Comparison of ENCODE assay signal across 9 mouse cellular contexts in genomic region chr7:144696764-144697704, GRCm38 (mm10). TPM values are rescaled to one million over a fixed set of nuclear protein-coding genes. Genes with fewer than 3 reads are reported as not detected.
DNase-seq lines count a peak whose midpoint lies in the region; ATAC-seq and TF ChIP-seq lines count a peak whose summit lies in the region.
"Had no signal": no experiment of that assay in that cellular context is flagged by ENCODE, and none has a peak within 500 bp of the region (broad histone marks: within the 10 kb centered on the region; RNA-seq: fewer than 3 reads in every experiment).

No protein-coding gene starts in this region.

- no peaks in the 10 kb centered on the region for H3K36me3 ChIP-seq in liver, postnatal 0 days (replicated peaks; ENCODE audit: insufficient read depth, low read length)
- H3K36me3 ChIP-seq in stomach, embryonic 15.5 days = no peaks in the 10 kb centered on the region
- H3K36me3 ChIP-seq: limb, embryonic 15.5 days had no signal

- TF ChIP-seq EP300 in liver, postnatal 0 days (IDR thresholded peaks at IDR 0.05; ENCODE audit: low read depth) = no peak

- no peak overlapping the region for H3K27ac ChIP-seq in liver, postnatal 0 days (ENCODE audit: low read depth)
- peak overlapping the region; percentile 32; the same call in 1 of the 2 replicates for H3K27ac ChIP-seq in stomach, embryonic 15.5 days
- H3K27ac ChIP-seq: limb, embryonic 15.5 days had no signal

- peak; percentile 59 for ATAC-seq in liver, postnatal 0 days
- ATAC-seq in stomach, embryonic 15.5 days (ENCODE audit: insufficient read depth, low FRiP score, low read depth) = no peak

- no peaks in the 10 kb centered on the region for H3K9me3 ChIP-seq in liver, postnatal 0 days (ENCODE audit: low read length)
- no peaks in the 10 kb centered on the region for H3K9me3 ChIP-seq in stomach, embryonic 15.5 days

- H3K4me3 ChIP-seq in liver, postnatal 0 days (ENCODE audit: low read depth, low read length) = no peak overlapping the region
- H3K4me3 ChIP-seq in stomach, embryonic 15.5 days (replicated peaks) = no peak overlapping the region
- H3K4me3 ChIP-seq: limb, embryonic 15.5 days had no signal

- no peak overlapping the region for H3K9ac ChIP-seq in liver, postnatal 0 days (replicated peaks)
- H3K9ac ChIP-seq in stomach, embryonic 15.5 days = no peak overlapping the region
- H3K9ac ChIP-seq: limb, embryonic 15.5 days had no signal

- H3K27me3 ChIP-seq in liver, postnatal 0 days (ENCODE audit: insufficient read depth, low read length) = no peaks in the 10 kb centered on the region
- H3K27me3 ChIP-seq in stomach, embryonic 15.5 days (replicated peaks) = no peaks in the 10 kb centered on the region
- H3K27me3 ChIP-seq: limb, embryonic 15.5 days had no signal

- 64% methylated on average over 7 of the region's 7 CpGs for WGBS in liver, postnatal 0 days (ENCODE audit: insufficient replicate concordance)
- 71% methylated on average over 7 of the region's 7 CpGs for WGBS in stomach, embryonic 15.5 days

- peak; percentile 92 for TF ChIP-seq CTCF in liver, postnatal 0 days (IDR thresholded peaks at IDR 0.05; ENCODE audit: low read depth)

- DNase-seq in embryo, embryonic 10 days (ENCODE audit: low spot score) = peak; percentile 34
- no peak for DNase-seq in embryo, embryonic 11 days
- peak; percentile 37 for DNase-seq in 3T3-L1 (ENCODE audit: low read depth, low spot score)
- DNase-seq in c-Kit-positive CD71-positive TER-119-negative erythroid progenitor cells, embryonic 14.5 days (ENCODE audit: low read depth) = peak; percentile 39
- peak; percentile 66 for DNase-seq in liver, postnatal 0 days
- no peak for DNase-seq in ovary, postnatal 14 days (ENCODE audit: low spot score)
- DNase-seq in frontal cortex, postnatal 10 days (ENCODE audit: low spot score in 2 of 2) = no peak

- no peaks in the 10 kb centered on the region for H3K4me1 ChIP-seq in liver, postnatal 0 days (ENCODE audit: insufficient read depth)
- H3K4me1 ChIP-seq in stomach, embryonic 15.5 days = no peaks in the 10 kb centered on the region
- H3K4me1 ChIP-seq: limb, embryonic 15.5 days had no signal

- no peak overlapping the region for H3K4me2 ChIP-seq in liver, postnatal 0 days (ENCODE audit: low read depth, low read length)
- H3K4me2 ChIP-seq in stomach, embryonic 15.5 days = no peak overlapping the region
- H3K4me2 ChIP-seq: limb, embryonic 15.5 days had no signal

RNA-seq across cellular contexts. Expression of gene Ano1, which starts 54.7 kb away (rescaled TPM):
- polyA plus RNA-seq in liver, postnatal 0 days (2015; fragmentation: Nextera tagmentation; extraction: Ambion mirVana) = 0.47 and 1.1 TPM in 2 replicates
- polyA plus RNA-seq in stomach, embryonic 15.5 days (2015; fragmentation: Nextera tagmentation; extraction: Ambion mirVana) = 47.6 and 48.8 TPM in 2 replicates

Comparison
In these comparisons a context has a peak if more than half of its experiments do, and no peak if none do; other contexts are left out.
1. DNase-seq: peak in embryo, embryonic 10 days (single experiment), 3T3-L1 (single experiment), c-Kit-positive CD71-positive TER-119-negative erythroid progenitor cells, embryonic 14.5 days (single experiment) and liver, postnatal 0 days (single experiment); none in embryo, embryonic 11 days (single experiment), ovary, postnatal 14 days (single experiment) and frontal cortex, postnatal 10 days (0 of 2).
2. RNA of gene Ano1, which starts 54.7 kb away (polyA plus RNA-seq): 47.6 to 48.8 TPM in stomach, embryonic 15.5 days; 0.47 to 1.1 TPM in liver, postnatal 0 days; every median in the first group is over 10 times any median in the second.